Mouse (Mus musculus): ENCODE results near the gene Tomm22. TPM values are rescaled to one million over a fixed set of nuclear protein-coding genes. Genes with fewer than 3 reads are reported as not detected.

Tomm22 gene
- total RNA-seq, 4 experiments from 2014 or later, result 103 to 122 (median 108) TPM

DNA sequence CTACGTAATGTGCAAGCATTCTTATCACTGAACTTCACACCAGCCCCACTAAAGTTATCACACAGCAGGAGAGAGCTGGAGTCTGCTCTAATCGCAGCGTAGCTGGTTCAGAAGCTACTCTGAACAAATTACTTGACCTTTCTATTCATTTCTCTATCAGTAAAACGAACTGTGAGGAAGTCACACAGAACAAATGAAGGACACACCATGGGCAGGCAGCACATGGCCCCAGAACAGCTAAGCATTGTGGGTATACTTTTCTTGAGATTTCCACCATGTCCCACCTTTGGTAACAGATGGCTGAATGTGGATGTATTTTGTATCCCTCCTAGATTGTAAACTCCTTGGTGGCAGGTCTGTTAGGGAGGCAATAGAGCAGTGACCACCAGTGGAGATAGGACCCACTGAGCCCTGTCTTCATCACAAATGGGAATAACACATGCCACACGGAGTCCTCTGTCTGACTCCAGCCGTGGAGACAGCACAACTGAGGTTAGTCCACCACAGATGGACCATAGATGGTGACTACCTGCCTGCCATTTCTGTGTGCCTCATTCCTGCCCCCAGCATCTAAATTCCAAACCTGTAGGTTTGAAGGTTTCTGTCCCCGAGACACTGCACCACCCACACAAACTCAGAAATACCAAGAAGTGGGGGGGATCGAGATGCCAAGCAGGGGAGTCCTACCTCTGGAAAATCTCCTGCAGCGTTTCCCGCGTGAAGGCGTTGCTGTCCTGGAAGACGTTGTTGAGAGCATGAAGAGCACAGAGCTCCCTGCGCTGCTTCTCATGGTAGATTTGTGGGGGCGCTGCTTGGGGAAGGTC lies 15.6 kb downstream of the Tomm22 start:
- no peak for DNase-seq (ENCODE audit: low spot score)

- DNase-seq (ENCODE audit: low spot score), result no peak
These were observed 16.5 kb downstream of the Tomm22 start for GRCm38 (mm10) chr15:79687175-79687574.

- DNase-seq (ENCODE audit: low spot score), result peak; percentile 97
These were observed 17.1 kb downstream of the Tomm22 start, which contains the start of gene Josd1 for GRCm38 (mm10) chr15:79687646-79688267. TSS of gene Josd1 (minus strand) at chr15:79687919.

- DNase-seq (ENCODE audit: low spot score), result no peak
These were observed 17.8 kb downstream of the Tomm22 start for GRCm38 (mm10) chr15:79688268-79688956.

GRCm38 (mm10) chr15:79689662-79690425 lies 19.2 kb downstream of the Tomm22 start:
- DNase-seq (ENCODE audit: low spot score), result no peak

DNA sequence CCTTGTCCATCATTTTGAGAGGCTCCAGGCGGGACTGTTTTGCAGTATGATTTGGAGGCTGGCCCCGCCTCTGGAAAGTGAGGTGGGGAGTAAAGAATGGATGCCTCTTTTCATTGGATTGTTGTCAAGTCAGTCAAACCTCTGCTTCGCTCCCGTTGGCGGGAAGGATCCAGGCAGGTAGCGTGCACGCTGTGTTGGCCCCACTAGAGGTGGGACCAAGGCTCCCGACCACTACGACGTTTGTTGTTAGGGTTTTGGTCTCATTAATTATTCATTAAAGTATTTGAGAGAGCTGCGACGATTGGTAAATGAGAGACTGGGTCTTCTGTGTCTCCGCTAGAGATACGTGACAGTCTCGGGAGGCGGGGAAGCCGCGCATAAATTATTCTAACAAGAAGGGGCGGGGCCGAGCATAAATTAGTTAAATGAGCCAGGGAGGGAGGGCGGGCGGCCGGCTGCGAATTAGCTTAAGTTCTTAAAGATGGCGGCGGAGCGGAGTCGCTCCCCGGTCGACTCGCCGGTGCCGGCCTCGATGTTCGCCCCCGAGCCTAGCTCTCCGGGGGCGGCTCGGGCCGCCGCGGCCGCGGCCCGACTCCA lies 19.9 kb downstream of the Tomm22 start, which contains the start of gene Gtpbp1:
Gene Gtpbp1 (plus strand): TSS at position 420 of the 597 bp plus-strand sequence.
- peak; percentile 100 for DNase-seq (ENCODE audit: low spot score)

DNA sequence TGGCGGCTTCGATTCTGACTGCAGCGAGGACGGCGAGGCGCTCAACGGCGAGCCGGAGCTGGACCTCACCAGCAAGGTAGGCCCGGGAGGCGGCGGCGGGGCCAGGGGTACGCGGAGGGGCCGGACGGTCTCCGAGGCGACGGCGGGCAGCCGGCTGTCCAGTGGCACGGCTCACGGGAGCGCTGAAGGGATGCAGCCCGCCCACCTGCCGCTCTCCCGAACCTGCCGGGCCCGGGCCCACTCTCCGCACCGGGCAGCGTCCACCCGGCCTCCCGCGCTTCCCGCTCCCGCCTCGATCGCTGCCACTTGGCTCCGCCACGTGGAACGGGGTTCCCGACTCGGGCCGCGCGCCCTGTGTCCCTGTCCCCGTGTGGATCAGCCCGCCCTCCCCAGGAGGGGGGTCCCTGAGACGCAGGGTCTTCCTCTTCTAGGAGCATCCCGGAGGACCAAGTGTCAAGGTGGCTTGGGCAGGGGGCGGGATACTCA lies 20.4 kb downstream of the Tomm22 start:
- DNase-seq (ENCODE audit: low spot score), result no peak

DNA sequence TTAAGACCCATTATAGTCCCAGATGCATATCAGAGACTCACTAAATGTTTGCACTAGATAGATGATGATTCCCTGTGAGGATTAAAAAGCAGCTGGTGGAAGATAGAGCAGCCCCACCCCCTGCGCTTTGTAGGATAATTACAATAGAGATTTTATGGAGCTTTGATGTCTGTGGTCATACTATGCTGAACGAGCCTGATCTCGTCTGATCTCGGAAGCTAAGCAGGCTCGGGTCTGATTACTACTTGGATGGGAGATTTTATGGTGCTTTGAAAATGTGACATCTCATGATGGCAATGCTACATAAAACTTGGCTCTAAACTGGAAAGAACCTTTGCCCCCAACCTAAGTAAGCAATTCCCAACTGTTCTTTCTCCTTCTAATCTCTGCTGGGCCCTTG lies 21.7 kb downstream of the Tomm22 start:
- no peak for DNase-seq (ENCODE audit: low spot score)

GRCm38 (mm10) chr15:79693740-79694139 lies 23.1 kb downstream of the Tomm22 start:
- no peak for DNase-seq (ENCODE audit: low spot score)

DNA sequence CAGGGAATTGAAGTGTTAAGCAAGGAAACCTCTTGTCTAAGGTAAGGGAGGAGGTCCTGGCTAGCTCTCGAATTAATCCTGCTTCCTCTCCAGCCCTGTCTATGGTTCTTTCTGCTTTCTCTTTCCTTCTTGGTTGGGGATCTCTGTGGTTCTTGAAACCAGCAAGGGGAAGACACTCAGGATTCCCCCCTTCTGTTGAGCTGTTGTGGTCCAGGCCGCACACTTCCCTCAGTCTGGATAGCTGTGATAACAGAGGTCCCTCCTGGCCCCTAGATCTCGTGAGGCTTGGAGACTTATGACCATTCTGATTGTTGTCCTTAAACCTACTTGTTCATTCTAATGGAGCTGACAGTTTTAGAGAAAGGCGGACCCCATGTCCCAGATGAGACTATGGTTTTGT lies 23.9 kb downstream of the Tomm22 start:
- DNase-seq (ENCODE audit: low spot score), result no peak

DNA sequence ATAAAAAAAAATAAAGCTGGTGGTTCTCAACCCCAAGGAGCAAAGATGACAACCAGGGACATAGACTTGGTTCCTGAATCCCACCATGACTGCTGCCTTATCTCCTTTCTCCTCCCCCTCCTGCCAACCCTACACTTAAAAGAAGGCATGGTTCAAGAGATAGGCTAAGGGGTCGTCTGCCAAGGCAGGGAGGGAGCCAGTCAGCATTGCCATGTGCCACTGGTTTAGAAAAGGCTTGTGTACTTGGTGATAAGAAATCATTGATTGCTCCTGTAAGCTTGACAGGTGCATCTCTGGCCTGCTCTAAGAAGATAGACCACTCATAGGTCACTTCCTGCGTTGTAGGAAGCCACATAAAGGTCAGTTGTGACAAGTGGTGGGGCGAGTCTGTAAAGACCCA lies 24.9 kb downstream of the Tomm22 start:
- DNase-seq (ENCODE audit: low spot score), result no peak

DNA sequence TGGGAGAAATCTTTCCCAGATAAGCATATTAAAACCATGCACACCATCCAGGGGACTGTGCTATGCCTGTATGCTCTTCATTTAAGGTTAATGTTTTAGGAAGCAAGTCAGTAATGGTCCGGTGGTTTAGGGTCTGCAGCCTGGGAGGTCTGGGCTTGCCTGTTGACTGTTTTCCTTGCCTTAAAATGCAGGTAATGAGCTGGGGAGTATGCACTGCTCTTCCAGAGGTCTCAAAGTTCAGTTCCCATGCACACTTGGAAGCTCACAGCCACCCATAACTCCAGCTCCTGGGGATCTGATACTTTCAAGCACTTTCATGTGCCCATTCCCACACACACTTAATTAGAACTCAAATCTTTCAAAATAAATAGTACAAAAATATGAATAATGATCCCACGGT lies 25.8 kb downstream of the Tomm22 start:
- DNase-seq (ENCODE audit: low spot score), result no peak

DNA sequence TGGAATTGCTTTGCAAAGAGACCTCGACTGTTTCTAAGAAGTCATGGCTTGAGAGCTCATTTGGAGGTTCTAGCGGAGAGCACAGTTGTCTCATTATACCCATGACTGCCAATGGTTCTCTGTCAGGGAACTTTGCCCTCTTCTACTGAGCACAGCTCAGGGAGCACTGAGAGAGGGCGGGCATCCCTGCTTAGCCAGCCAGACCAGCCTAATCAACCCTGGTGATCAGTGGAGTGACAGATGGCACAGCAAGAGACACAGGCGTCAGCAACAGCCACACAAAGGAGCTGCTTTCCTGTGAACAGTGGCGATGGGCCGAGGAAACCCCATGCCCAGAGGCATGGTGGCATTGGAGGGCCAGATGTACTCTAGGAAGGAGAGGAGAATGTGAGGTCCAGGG lies 26.4 kb downstream of the Tomm22 start:
- no peak for DNase-seq (ENCODE audit: low spot score)

GRCm38 (mm10) chr15:79697558-79698187 lies 27.0 kb downstream of the Tomm22 start:
- DNase-seq (ENCODE audit: low spot score), result no peak

DNA sequence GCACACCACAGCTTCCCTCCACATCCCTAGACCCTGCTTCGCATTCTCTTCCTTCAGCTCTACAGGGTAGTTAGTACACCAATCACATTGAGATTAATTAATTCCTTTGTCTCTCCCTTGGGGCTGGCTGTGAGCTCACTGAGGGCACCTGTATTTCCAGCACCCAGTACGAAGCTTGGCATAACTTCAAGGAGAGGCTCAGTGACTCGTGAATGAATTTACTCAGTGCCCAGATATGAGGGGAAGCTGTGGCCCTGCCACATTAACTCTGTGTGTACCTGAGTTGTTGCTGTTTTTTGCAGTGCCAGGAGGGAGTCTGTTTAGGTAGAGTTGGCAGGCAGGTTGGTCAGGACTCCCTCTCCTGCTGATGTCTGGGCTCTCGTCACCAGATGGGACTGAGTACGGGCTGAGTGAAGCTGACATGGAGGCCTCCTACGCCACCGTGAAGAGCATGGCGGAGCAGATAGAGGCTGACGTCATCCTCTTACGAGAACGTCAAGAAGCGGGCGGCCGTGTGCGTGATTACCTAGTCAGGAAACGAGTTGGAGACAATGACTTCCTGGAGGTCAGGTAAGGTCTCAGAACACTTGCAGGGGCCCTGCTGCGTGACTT lies 36.0 kb downstream of the Tomm22 start:
- DNase-seq (ENCODE audit: low spot score), result no peak

DNA sequence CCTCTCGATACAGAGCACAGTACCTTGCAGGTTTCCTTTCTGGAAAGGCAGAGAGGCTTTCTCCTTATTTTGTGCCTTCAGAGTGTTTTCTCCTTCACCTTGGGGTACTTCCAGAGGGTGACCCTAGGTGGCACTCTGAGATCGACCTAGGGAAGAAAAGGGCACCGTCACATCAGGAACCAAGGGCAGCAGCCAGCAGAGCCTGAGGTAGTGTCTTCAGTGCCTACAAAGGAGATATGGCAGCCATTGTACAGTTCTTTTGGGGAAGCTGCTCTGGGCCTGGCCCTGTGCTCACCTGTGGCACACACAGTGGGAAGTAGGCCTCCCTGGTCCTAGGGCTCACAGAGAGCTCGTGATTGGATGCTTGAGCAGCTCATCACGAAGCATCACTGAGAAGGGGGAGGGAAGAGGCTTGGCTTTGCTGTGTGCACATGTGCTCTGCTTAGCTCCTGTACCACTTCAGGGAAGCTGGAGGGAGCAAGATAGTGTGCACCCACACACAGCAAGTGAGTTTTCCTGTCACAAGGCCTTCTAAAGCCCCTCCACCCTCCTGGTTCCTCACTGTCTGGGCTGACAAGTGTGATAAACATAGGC lies 37.7 kb downstream of the Tomm22 start:
- no peak for DNase-seq (ENCODE audit: low spot score)

GRCm38 (mm10) chr15:79715646-79716045 lies 45.0 kb downstream of the Tomm22 start:
- no peak for DNase-seq (ENCODE audit: low spot score)

GRCm38 (mm10) chr15:79716710-79717109 lies 46.0 kb downstream of the Tomm22 start:
- no peak for DNase-seq (ENCODE audit: low spot score)

- no peak for DNase-seq (ENCODE audit: low spot score)
These were observed 49.6 kb downstream of the Tomm22 start for GRCm38 (mm10) chr15:79720267-79720666.

DNA sequence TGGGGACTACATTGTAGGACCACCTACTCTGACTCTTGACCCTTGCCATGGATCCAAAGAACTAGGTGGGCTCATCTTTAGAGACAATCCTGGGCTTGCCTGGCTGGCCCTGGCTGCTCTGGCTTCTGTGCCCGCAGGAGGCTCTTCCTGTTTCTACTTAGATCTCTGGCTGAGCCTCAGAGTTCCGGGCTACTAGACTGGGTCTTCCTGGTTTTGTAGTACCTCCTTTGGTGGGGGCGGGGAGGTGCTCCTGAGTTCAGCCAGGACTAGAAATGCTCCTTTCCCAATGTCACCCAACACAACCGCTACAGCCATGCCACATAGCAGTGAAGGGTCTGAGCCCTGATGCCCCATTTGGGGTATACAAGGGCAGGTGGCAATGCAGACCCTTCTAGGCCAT lies 50.1 kb downstream of the Tomm22 start:
- DNase-seq (ENCODE audit: low spot score), result no peak

Measured in heart, adult 8-10 months (tissue).